Mouse (Mus musculus) intestine, embryonic 14.5 days (tissue): Measurements from ENCODE around the gene Smim5. TPM values are rescaled to one million over a fixed set of nuclear protein-coding genes. Genes with fewer than 3 reads are reported as not detected.

ENCODE experiments used
- ATAC-seq: fragments of 200-750 bp; cut with Nextera tagmentation; replicated peaks from 2 replicates; pipeline ENCODE4 v1.8.0; 2017; ENCODE audit warnings: low read depth, moderate number of reproducible peaks, moderate TSS enrichment, moderate library complexity; ENCODE audit not compliant: low FRiP score, low TSS enrichment
- DNase-seq: peaks from one replicate; pipeline ENCODE4 v3.0.0-alpha.2; 2018; ENCODE audit warnings: low spot score
- H3K27ac ChIP-seq: fragments of 300-500 bp; sonication (generic); 2 replicates; pipeline ENCODE4 v1.5.1; 2014; ENCODE audit warnings: low read depth, mild to moderate bottlenecking, control low read depth
- H3K27me3 ChIP-seq: fragments of 300-500 bp; sonication (generic); replicated peaks from 2 replicates; pipeline ENCODE4 v1.6.1; 2014; ENCODE audit warnings: low read length, control low read depth; ENCODE audit not compliant: control insufficient read depth, insufficient read depth
- H3K36me3 ChIP-seq: fragments of 300-500 bp; sonication (generic); 2 replicates; pipeline ENCODE4 v1.6.1; 2014; ENCODE audit warnings: low read length, control low read depth; ENCODE audit not compliant: control insufficient read depth, insufficient read depth
- H3K4me1 ChIP-seq: fragments of 300-500 bp; sonication (generic); replicated peaks from 2 replicates; pipeline ENCODE4 v1.6.1; 2014; ENCODE audit warnings: low read length, control low read depth, mixed read lengths; ENCODE audit not compliant: control insufficient read depth, insufficient read depth
- H3K4me2 ChIP-seq: fragments of 300-500 bp; sonication (generic); 2 replicates; pipeline ENCODE4 v1.6.1; 2014; ENCODE audit warnings: low read length
- H3K4me3 ChIP-seq: fragments of 300-500 bp; sonication (generic); 2 replicates; pipeline ENCODE4 v1.5.1; 2014; ENCODE audit warnings: low read depth, low read length, control low read depth, mixed read lengths
- H3K9ac ChIP-seq: fragments of 300-500 bp; sonication (generic); 2 replicates; pipeline ENCODE4 v1.6.1; 2014; ENCODE audit warnings: mild to moderate bottlenecking, low read length
- H3K9me3 ChIP-seq: fragments of 300-500 bp; sonication (generic); 2 replicates; pipeline ENCODE4 v1.6.1; 2016; ENCODE audit warnings: low read length, control low read depth; ENCODE audit not compliant: control insufficient read depth
- WGBS: fragments of 180-500 bp; shearing (Covaris S2); extraction: QIAGEN DNeasy Blood & Tissue Kit; methylation state at CpG from one replicate; pipeline ENCODE4 v1.1.7; 2014; 5-methylcytosine and 5-hydroxymethylcytosine counted together
- polyA plus RNA-seq: library from polyadenylated mRNA; unstranded; fragments of >200 nt; fragmentation: Nextera tagmentation; extraction: Ambion mirVana; gene quantifications from 2 replicates; pipeline ENCODE4 v1.2.1, GENCODE M21; 2014

Smim5 gene
- polyA plus RNA-seq, 1 experiment from 2014 or later: 2.5 TPM

GRCm38 (mm10) chr11:115945247-115945646, 45.5 kb downstream of the Smim5 start:
- H3K9me3 ChIP-seq: no peaks in the 10 kb centered on the region
- no peaks in the 10 kb centered on the region for H3K27me3 ChIP-seq
- no peak overlapping the region for H3K4me3 ChIP-seq
- DNase-seq: no peak
- H3K9ac ChIP-seq: no peak overlapping the region
- ATAC-seq: no peak
- no peak overlapping the region for H3K27ac ChIP-seq
- H3K4me1 ChIP-seq: no peaks in the 10 kb centered on the region
- 85% methylated on average over 8 of the region's 8 CpGs for WGBS
- peaks cover 82% of the 10 kb centered on the region for H3K36me3 ChIP-seq
- H3K4me2 ChIP-seq: no peak overlapping the region

GRCm38 (mm10) chr11:115946221-115946828, 46.6 kb downstream of the Smim5 start:
- Histone ChIP-seq H3K36me3 (peaks cover 80% of the 10 kb centered on the region), H3K9ac (no peak overlapping the region), H3K9me3 (no peaks in the 10 kb centered on the region), H3K4me2 (no peak overlapping the region), H3K4me3 (no peak overlapping the region), H3K4me1 (no peaks in the 10 kb centered on the region), H3K27ac (no peak overlapping the region), H3K27me3 (no peaks in the 10 kb centered on the region)
- no peak for DNase-seq
- no peak for ATAC-seq
- WGBS: 91% methylated on average over 9 of the region's 9 CpGs

- no peak overlapping the region for H3K4me2 ChIP-seq
- H3K36me3 ChIP-seq: peaks cover 79% of the 10 kb centered on the region
- DNase-seq (no peak), ATAC-seq (no peak)
- no peak overlapping the region for H3K9ac ChIP-seq
- H3K27ac ChIP-seq: no peak overlapping the region
- H3K9me3 ChIP-seq: no peaks in the 10 kb centered on the region
- 90% methylated on average over 9 of the region's 9 CpGs for WGBS
- H3K4me1 ChIP-seq: no peaks in the 10 kb centered on the region
- no peaks in the 10 kb centered on the region for H3K27me3 ChIP-seq
- no peak overlapping the region for H3K4me3 ChIP-seq
Observed at GRCm38 (mm10) chr11:115948316-115948715, 48.5 kb downstream of the Smim5 start.

GRCm38 (mm10) chr11:115950719-115951118, 51.0 kb downstream of the Smim5 start:
- Histone ChIP-seq H3K4me3 (no peak overlapping the region), H3K27me3 (no peaks in the 10 kb centered on the region), H3K36me3 (peaks cover 72% of the 10 kb centered on the region), H3K27ac (no peak overlapping the region), H3K4me1 (no peaks in the 10 kb centered on the region), H3K4me2 (no peak overlapping the region), H3K9ac (no peak overlapping the region), H3K9me3 (no peaks in the 10 kb centered on the region)
- no peak for DNase-seq
- ATAC-seq: no peak
- WGBS: 86% methylated on average over 2 of the region's 2 CpGs

- ATAC-seq (no peak), DNase-seq (no peak)
- WGBS: 76% methylated on average over 5 of the region's 5 CpGs
- no peak overlapping the region for H3K9ac ChIP-seq
- peaks cover 60% of the 10 kb centered on the region for H3K36me3 ChIP-seq
- no peak overlapping the region for H3K4me2 ChIP-seq
- H3K4me3 ChIP-seq: no peak overlapping the region
- no peaks in the 10 kb centered on the region for H3K4me1 ChIP-seq
- H3K27ac ChIP-seq: 0 out of 2 replicates have a peak overlapping the region, but pooled peaks have one; percentile 34
- no peaks in the 10 kb centered on the region for H3K27me3 ChIP-seq
- H3K9me3 ChIP-seq: no peaks in the 10 kb centered on the region
Observed at GRCm38 (mm10) chr11:115954712-115955111, 54.9 kb downstream of the Smim5 start.

- Histone ChIP-seq H3K36me3 (peaks cover 63% of the 10 kb centered on the region), H3K9ac (no peak overlapping the region)
Observed at GRCm38 (mm10) chr11:115955195-115955858, 55.6 kb downstream of the Smim5 start.

More at GRCm38 (mm10) chr11:115955195-115955858, 55.6 kb downstream of the Smim5 start:
- DNase-seq: no peak
- Histone ChIP-seq H3K4me2 (no peak overlapping the region), H3K9me3 (no peaks in the 10 kb centered on the region), H3K27me3 (no peaks in the 10 kb centered on the region), H3K4me1 (no peaks in the 10 kb centered on the region), H3K27ac (peak overlapping the region; percentile 34; the same call in 1 of the 2 replicates), H3K4me3 (no peak overlapping the region)
- WGBS: 60% methylated on average over 10 of the region's 10 CpGs
- ATAC-seq: peak; percentile 48; the same call in 1 of the 2 replicates

Other genes with a start within 250 kb of the Smim5 start
- 39.4 and 52.3 TPM in 2 replicates for gene Grb2, start 191.4 kb upstream of the Smim5 start, polyA plus RNA-seq
- 14.6 and 15.7 TPM in 2 replicates for gene Tmem94, start 134.5 kb upstream of the Smim5 start, polyA plus RNA-seq
- 14.9 and 15.3 TPM in 2 replicates for gene Caskin2, start 86.3 kb upstream of the Smim5 start, polyA plus RNA-seq
- 29.5 and 30.7 TPM in 2 replicates for gene Tsen54, start 85.2 kb upstream of the Smim5 start, polyA plus RNA-seq
- gene Llgl2, start 75.9 kb upstream of the Smim5 start, polyA plus RNA-seq: 46.3 and 59.2 TPM in 2 replicates
- 32.9 and 44.8 TPM in 2 replicates for gene Myo15b, start 41.6 kb upstream of the Smim5 start, polyA plus RNA-seq
- gene Smim6, start 12.1 kb downstream of the Smim5 start, polyA plus RNA-seq: 16.9 and 24.5 TPM in 2 replicates
- gene Sap30bp, start 33.3 kb downstream of the Smim5 start, polyA plus RNA-seq: 37.3 and 38.6 TPM in 2 replicates
- gene Recql5, start 33.5 kb downstream of the Smim5 start, polyA plus RNA-seq: 18.5 and 20.7 TPM in 2 replicates
- 4.8 and 5.5 TPM in 2 replicates for gene Itgb4, start 74.7 kb downstream of the Smim5 start, polyA plus RNA-seq
- 235 and 236 TPM in 2 replicates for gene Galk1, start 112.8 kb downstream of the Smim5 start, polyA plus RNA-seq
- gene H3f3b, start 128.0 kb downstream of the Smim5 start, polyA plus RNA-seq: 1,654 and 1,734 TPM in 2 replicates
- 29.8 and 34.5 TPM in 2 replicates for gene Unk, start 130.4 kb downstream of the Smim5 start, polyA plus RNA-seq
- gene Unc13d, start 178.0 kb downstream of the Smim5 start, polyA plus RNA-seq: 2.6 and 3.5 TPM in 2 replicates
- 78.0 and 85.0 TPM in 2 replicates for gene Wbp2, start 187.0 kb downstream of the Smim5 start, polyA plus RNA-seq
- 10.8 and 13.1 TPM in 2 replicates for gene Trim47, start 227.2 kb downstream of the Smim5 start, polyA plus RNA-seq
- 5.3 and 5.5 TPM in 2 replicates for gene Trim65, start 231.2 kb downstream of the Smim5 start, polyA plus RNA-seq
- 111 and 113 TPM in 2 replicates for gene Mrpl38, start 238.9 kb downstream of the Smim5 start, polyA plus RNA-seq